Mouse (Mus musculus) erythroblast, embryonic 14.5 days (primary cell): ENCODE data around the gene Nsmce1.

Experiments
- GATA1 ChIP-seq: IDR thresholded peaks from 2 replicates; pipeline ENCODE4 v1.6.1; 2012; ENCODE audit warnings: low read length, inconsistent platforms, mixed read lengths
- TAL1 ChIP-seq: IDR thresholded peaks from 3 replicates; pipeline ENCODE4 v1.6.1; 2012; ENCODE audit warnings: low read length, inconsistent platforms, mixed read lengths

DNA sequence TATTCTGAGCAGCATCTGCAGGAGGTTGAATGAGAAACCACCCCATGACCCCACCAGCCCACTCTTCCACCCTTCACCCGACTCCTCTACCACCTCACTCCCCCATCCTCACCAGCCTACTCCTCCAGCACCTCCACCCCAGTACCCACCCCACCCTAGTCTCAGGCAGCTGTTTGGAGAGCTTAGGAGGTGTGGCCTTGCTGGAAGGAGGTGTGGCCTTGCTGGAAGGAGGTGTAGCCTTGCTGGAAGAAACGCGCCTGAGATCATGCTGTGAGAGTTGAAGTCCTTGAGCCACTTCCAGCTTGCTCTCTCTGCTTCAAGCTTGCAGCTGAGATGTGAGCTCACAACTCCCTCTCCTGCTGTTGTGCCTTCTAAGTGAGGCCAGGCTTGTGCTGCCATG is 73.0 kb downstream of the Nsmce1 start:
- TF ChIP-seq GATA1 (no peak), TAL1 (no peak)
